Mouse (Mus musculus): Measurements from ENCODE around the gene Nme7.

The Nme7 gene

GRCm38 (mm10) chr1:164384354-164384753 is 80.4 kb downstream of the Nme7 start:
- DNase-seq (ENCODE audit: low read depth, low spot score) = no peak

- no peak for DNase-seq (ENCODE audit: low read depth, low spot score)
Observed at GRCm38 (mm10) chr1:164384972-164385371, 81.1 kb downstream of the Nme7 start.

- DNase-seq (ENCODE audit: low read depth, low spot score) = no peak
Observed at GRCm38 (mm10) chr1:164389743-164390142, 85.8 kb downstream of the Nme7 start.

GRCm38 (mm10) chr1:164392176-164392575 is 88.3 kb downstream of the Nme7 start:
- peak; percentile 68 for DNase-seq (ENCODE audit: low read depth, low spot score)

GRCm38 (mm10) chr1:164395131-164395780 is 91.3 kb downstream of the Nme7 start:
- DNase-seq (ENCODE audit: low read depth, low spot score) = no peak

- no peak for DNase-seq (ENCODE audit: low read depth, low spot score)
Observed at GRCm38 (mm10) chr1:164397672-164398071, 93.8 kb downstream of the Nme7 start.

- no peak for DNase-seq (ENCODE audit: low read depth, low spot score)
Observed at GRCm38 (mm10) chr1:164399578-164399977, 95.7 kb downstream of the Nme7 start.

GRCm38 (mm10) chr1:164405385-164405802 is 101.5 kb downstream of the Nme7 start:
- no peak for DNase-seq (ENCODE audit: low read depth, low spot score)

GRCm38 (mm10) chr1:164406506-164406905 is 102.6 kb downstream of the Nme7 start:
- DNase-seq (ENCODE audit: low read depth, low spot score) = no peak

GRCm38 (mm10) chr1:164408655-164409054 is 104.7 kb downstream of the Nme7 start:
- DNase-seq (ENCODE audit: low read depth, low spot score) = peak; percentile 23

- no peak for DNase-seq (ENCODE audit: low read depth, low spot score)
Observed at GRCm38 (mm10) chr1:164411306-164411705, 107.4 kb downstream of the Nme7 start.

- no peak for DNase-seq (ENCODE audit: low read depth, low spot score)
Observed at GRCm38 (mm10) chr1:164412906-164413305, 109.0 kb downstream of the Nme7 start.

- no peak for DNase-seq (ENCODE audit: low read depth, low spot score)
Observed at GRCm38 (mm10) chr1:164413608-164414007, 109.7 kb downstream of the Nme7 start.

GRCm38 (mm10) chr1:164415347-164415751 is 111.4 kb downstream of the Nme7 start:
- no peak for DNase-seq (ENCODE audit: low read depth, low spot score)

GRCm38 (mm10) chr1:164416692-164417394 is 112.9 kb downstream of the Nme7 start:
- no peak for DNase-seq (ENCODE audit: low read depth, low spot score)

- no peak for DNase-seq (ENCODE audit: low read depth, low spot score)
Observed at GRCm38 (mm10) chr1:164417604-164418003, 113.7 kb downstream of the Nme7 start.

- no peak for DNase-seq (ENCODE audit: low read depth, low spot score)
Observed at GRCm38 (mm10) chr1:164418320-164418719, 114.4 kb downstream of the Nme7 start.

- DNase-seq (ENCODE audit: low read depth, low spot score) = no peak
Observed at GRCm38 (mm10) chr1:164419401-164419800, 115.5 kb downstream of the Nme7 start.

- DNase-seq (ENCODE audit: low read depth, low spot score) = no peak
Observed at GRCm38 (mm10) chr1:164420623-164421354, 116.9 kb downstream of the Nme7 start.

GRCm38 (mm10) chr1:164426227-164426626 is 122.3 kb downstream of the Nme7 start:
- DNase-seq (ENCODE audit: low read depth, low spot score) = no peak

GRCm38 (mm10) chr1:164427777-164428176 is 123.9 kb downstream of the Nme7 start:
- DNase-seq (ENCODE audit: low read depth, low spot score) = no peak

- DNase-seq (ENCODE audit: low read depth, low spot score) = no peak
Observed at GRCm38 (mm10) chr1:164428644-164429043, 124.7 kb downstream of the Nme7 start.

- no peak for DNase-seq (ENCODE audit: low read depth, low spot score)
Observed at GRCm38 (mm10) chr1:164432649-164433048, 128.7 kb downstream of the Nme7 start.

Data from mesoderm, embryonic 11.5 days (tissue).